In the genomic region with DNA sequence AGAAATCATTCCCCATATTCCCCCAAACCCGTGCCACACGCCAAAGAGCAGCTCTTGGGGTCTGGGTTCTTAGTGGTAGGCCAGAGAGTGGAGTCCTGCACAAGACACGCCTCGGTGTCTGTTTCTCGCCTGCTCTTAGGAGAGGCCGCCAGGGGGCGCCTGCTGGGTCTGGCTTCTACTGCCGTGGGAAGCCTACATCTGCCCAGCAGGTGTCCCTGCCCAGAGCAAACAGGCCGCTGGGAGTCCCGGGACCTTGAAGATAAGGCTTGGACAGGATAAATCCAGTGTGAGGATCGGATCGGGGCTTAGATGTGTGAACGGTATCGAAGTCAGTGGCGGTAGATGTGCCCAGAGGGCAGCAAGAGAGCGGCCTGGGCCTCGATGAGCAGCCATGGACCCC, we compare ENCODE assay signal across 9 mouse cellular contexts. TPM values are rescaled to one million over a fixed set of nuclear protein-coding genes. Genes with fewer than 3 reads are reported as not detected.
DNase-seq lines count a peak whose midpoint lies in the region; ATAC-seq and TF ChIP-seq lines count a peak whose summit lies in the region.
"Had no signal": no experiment of that assay in that cellular context is flagged by ENCODE, and none has a peak within 500 bp of the region (broad histone marks: within the 10 kb centered on the region; RNA-seq: fewer than 3 reads in every experiment).

A gene (plus strand): TSS at position 236 of the 400 bp plus-strand sequence.

- in situ Hi-C loops in ES-E14 (cut with MboI; ENCODE audit: low sequenced_read_pairs in 2 of 2, unreplicated experiment in 2 of 2), result no loop called here

- peaks cover 0 to 11% of the 10 kb centered on the region in 2 experiments; a peak in 1 of 4 replicates for H3K4me1 ChIP-seq in ES-E14 (ENCODE audit: control insufficient read depth in 2 of 2, insufficient read depth in 2 of 2, low read length in 2 of 2, poor library complexity in 1 of 2)
- peaks cover 11% of the 10 kb centered on the region for H3K4me1 ChIP-seq in forebrain, embryonic 13.5 days
- H3K4me1 ChIP-seq in lung, embryonic 15.5 days, result peaks cover 51% of the 10 kb centered on the region

- no peaks in the 10 kb centered on the region for H3K36me3 ChIP-seq in ES-E14 (ENCODE audit: control insufficient read depth, insufficient read depth, low read length, poor library complexity, severe bottlenecking)
- H3K36me3 ChIP-seq in forebrain, embryonic 13.5 days (ENCODE audit: poor library complexity, severe bottlenecking), result no peaks in the 10 kb centered on the region
- no peaks in the 10 kb centered on the region for H3K36me3 ChIP-seq in lung, embryonic 15.5 days

- DNase-seq in ES-E14 (ENCODE audit: low read depth, low spot score), result peak; percentile 73
- DNase-seq in c-Kit-positive CD71-positive TER-119-positive erythroid progenitor cells, embryonic 14.5 days (ENCODE audit: low spot score), result peak; percentile 46
- DNase-seq in heart, postnatal 4 days, result peak; percentile 83
- peak; percentile 48 to 56 for DNase-seq in layer of hippocampus, adult 8-10 months (ENCODE audit: low spot score in 2 of 2)
- peak; percentile 89 for DNase-seq in retina, embryonic 14.5 days (ENCODE audit: low spot score)
- DNase-seq in thymus, postnatal 4 days, result peak; percentile 84

- no peaks in the 10 kb centered on the region for H3K9me3 ChIP-seq in ES-E14 (ENCODE audit: control insufficient read depth, insufficient read depth, low read depth, low read length)
- peaks cover 3% of the 10 kb centered on the region for H3K9me3 ChIP-seq in forebrain, embryonic 13.5 days (replicated peaks)
- no peaks in the 10 kb centered on the region for H3K9me3 ChIP-seq in lung, embryonic 15.5 days

- no peak within 1 kb of the TSS for H3K4me2 ChIP-seq in forebrain, embryonic 13.5 days
- H3K4me2 ChIP-seq in lung, embryonic 15.5 days, result peak within 1 kb of the TSS; percentile 74

- no peak within 1 kb of the TSS for H3K4me3 ChIP-seq in ES-E14 (ENCODE audit: insufficient read depth in 1 of 2, low read depth in 1 of 2, low read length in 2 of 2, poor library complexity in 1 of 2, severe bottlenecking in 1 of 2)
- H3K4me3 ChIP-seq in forebrain, embryonic 13.5 days, result no peak within 1 kb of the TSS
- peak within 1 kb of the TSS; percentile 46 for H3K4me3 ChIP-seq in lung, embryonic 15.5 days

- H3K9ac ChIP-seq in ES-E14 (ENCODE audit: insufficient read depth, low read depth, low read length, poor library complexity, severe bottlenecking), result no peak within 1 kb of the TSS
- H3K9ac ChIP-seq in forebrain, embryonic 13.5 days, result no peak within 1 kb of the TSS
- no peak within 1 kb of the TSS for H3K9ac ChIP-seq in lung, embryonic 15.5 days

- peak; percentile 27; the same call in 1 of the 2 replicates for ATAC-seq in forebrain, embryonic 13.5 days
- ATAC-seq in lung, embryonic 15.5 days (ENCODE audit: borderline replicate concordance, extremely low read depth, low FRiP score, low TSS enrichment), result 0 out of 2 replicates have a peak, but pooled peaks have one; percentile 25

- 4% methylated on average over 17 of the region's 17 CpGs for WGBS in forebrain, embryonic 13.5 days
- 4% methylated on average over 17 of the region's 17 CpGs for WGBS in lung, embryonic 15.5 days

- H3K27ac ChIP-seq in ES-E14 (ENCODE audit: insufficient read depth, low read depth, low read length, poor library complexity, severe bottlenecking), result no peak within 1 kb of the TSS
- no peak within 1 kb of the TSS for H3K27ac ChIP-seq in forebrain, embryonic 13.5 days
- peak within 1 kb of the TSS; percentile 94 for H3K27ac ChIP-seq in lung, embryonic 15.5 days

- peaks cover 92% of the 10 kb centered on the region for H3K27me3 ChIP-seq in forebrain, embryonic 13.5 days
- peaks cover 82% of the 10 kb centered on the region for H3K27me3 ChIP-seq in lung, embryonic 15.5 days

TF ChIP-seq in ES-E14, 5 proteins besides CTCF, POLR2A, EP300 and RAD21:
- no peak for TF ChIP-seq CHD2 (IDR thresholded peaks at IDR 0.05; ENCODE audit: low read depth, low read length)
- no peak for TF ChIP-seq ZC3H11A (IDR thresholded peaks at IDR 0.05; ENCODE audit: borderline replicate concordance, low read depth, low read length)
- TF ChIP-seq MAFK (IDR thresholded peaks at IDR 0.05; ENCODE audit: insufficient read depth, low read depth, low read length), result no peak
- TF ChIP-seq ZNF384 (IDR thresholded peaks at IDR 0.05; ENCODE audit: low read depth, low read length), result no peak
TF ChIP-seq in ES-E14: peak in this region for 0.

RNA-seq across cellular contexts. Expression of the gene that starts here (rescaled TPM):
- total RNA-seq in ES-E14 (2012; rRNA removed), result 0.04 TPM in 1 of 2 replicates, not detected in the other
- polyA plus RNA-seq in forebrain, embryonic 13.5 days (2015; fragmentation: Nextera tagmentation; extraction: Ambion mirVana), result not detected in 2 replicates
- not detected for total RNA-seq in heart, postnatal 4 days (2021)
- under 1 TPM; 0.34 to 0.67 (median 0.42) TPM for total RNA-seq in layer of hippocampus, adult 8-10 months (2022)
- 9.4 and 10.7 TPM in 2 replicates for polyA plus RNA-seq in lung, embryonic 15.5 days (2015; fragmentation: Nextera tagmentation; extraction: Ambion mirVana)
- polyA plus RNA-seq: large intestine, adult 2 months had no signal

Comparison
In these comparisons a context has a peak if more than half of its experiments do, and no peak if none do; other contexts are left out.
1. RNA of the gene that starts here (polyA plus RNA-seq): 9.4 to 10.7 TPM in lung, embryonic 15.5 days; not detected in forebrain, embryonic 13.5 days; every median in the first group is over 10 times any median in the second.
2. Peak in DNase-seq in ES-E14; RNA of the gene not detected or under 1 TPM.
3. Peak in ATAC-seq in forebrain, embryonic 13.5 days; RNA of the gene not detected or under 1 TPM.
4. Peak in DNase-seq in heart, postnatal 4 days; RNA of the gene not detected or under 1 TPM.
5. Peak in DNase-seq in layer of hippocampus, adult 8-10 months; RNA of the gene not detected or under 1 TPM.
6. Peak in every context shown above with its lines, with median percentiles within 50 percentile points of each other: DNase-seq.